Mouse (Mus musculus) hindbrain, embryonic 14.5 days (tissue): ENCODE data around the gene Prf1. TPM values are rescaled to one million over a fixed set of nuclear protein-coding genes. Genes with fewer than 3 reads are reported as not detected.

Experiments
- ATAC-seq: fragments of 200-750 bp; cut with Nextera tagmentation; 2 replicates; pipeline ENCODE4 v1.8.0; 2017; ENCODE audit warnings: moderate number of reproducible peaks, mild to moderate bottlenecking, moderate TSS enrichment, moderate library complexity; ENCODE audit not compliant: low FRiP score
- DNase-seq: peaks from one replicate; pipeline ENCODE4 v3.0.0-alpha.2; 2015; ENCODE audit warnings: low spot score
- H3K27ac ChIP-seq: fragments of 300-500 bp; sonication (generic); 2 replicates; pipeline ENCODE4 v1.5.1; 2014; ENCODE audit warnings: mild to moderate bottlenecking, moderate library complexity
- H3K27me3 ChIP-seq: fragments of 300-500 bp; sonication (generic); 2 replicates; pipeline ENCODE4 v1.6.1; 2014; ENCODE audit warnings: mild to moderate bottlenecking, low read length, mixed read lengths; ENCODE audit not compliant: control insufficient read depth, insufficient read depth
- H3K36me3 ChIP-seq: fragments of 300-500 bp; sonication (generic); replicated peaks from 2 replicates; pipeline ENCODE4 v1.6.1; 2014; ENCODE audit not compliant: control insufficient read depth, insufficient read depth
- H3K4me1 ChIP-seq: fragments of 300-500 bp; sonication (generic); replicated peaks from 2 replicates; pipeline ENCODE4 v1.6.1; 2014; ENCODE audit warnings: antibody characterized with exemption, low read length, mixed read lengths; ENCODE audit not compliant: control insufficient read depth, insufficient read depth
- H3K4me2 ChIP-seq: fragments of 300-500 bp; sonication (generic); replicated peaks from 2 replicates; pipeline ENCODE4 v1.6.1; 2014; ENCODE audit warnings: mild to moderate bottlenecking, moderate library complexity
- H3K4me3 ChIP-seq: fragments of 300-500 bp; sonication (generic); replicated peaks from 2 replicates; pipeline ENCODE4 v1.5.1; 2014; ENCODE audit warnings: mild to moderate bottlenecking, low read length
- H3K9ac ChIP-seq: fragments of 300-500 bp; sonication (generic); 2 replicates; pipeline ENCODE4 v1.6.1; 2014
- H3K9me3 ChIP-seq: fragments of 300-500 bp; sonication (generic); 2 replicates; pipeline ENCODE4 v1.6.1; 2016; ENCODE audit warnings: low read length; ENCODE audit not compliant: control insufficient read depth
- WGBS: fragments of 180-500 bp; shearing (Covaris S2); extraction: QIAGEN DNeasy Blood & Tissue Kit; methylation state at CpG from one replicate; pipeline ENCODE4 v1.1.7; 2014; 5-methylcytosine and 5-hydroxymethylcytosine counted together
- polyA plus RNA-seq: library from polyadenylated mRNA; unstranded; fragments of >200 nt; fragmentation: Nextera tagmentation; extraction: Ambion mirVana; gene quantifications from 2 replicates; pipeline ENCODE4 v1.2.1, GENCODE M21; 2014

Gene Prf1
- polyA plus RNA-seq, 1 experiment from 2014 or later, result 0.12 TPM

DNA sequence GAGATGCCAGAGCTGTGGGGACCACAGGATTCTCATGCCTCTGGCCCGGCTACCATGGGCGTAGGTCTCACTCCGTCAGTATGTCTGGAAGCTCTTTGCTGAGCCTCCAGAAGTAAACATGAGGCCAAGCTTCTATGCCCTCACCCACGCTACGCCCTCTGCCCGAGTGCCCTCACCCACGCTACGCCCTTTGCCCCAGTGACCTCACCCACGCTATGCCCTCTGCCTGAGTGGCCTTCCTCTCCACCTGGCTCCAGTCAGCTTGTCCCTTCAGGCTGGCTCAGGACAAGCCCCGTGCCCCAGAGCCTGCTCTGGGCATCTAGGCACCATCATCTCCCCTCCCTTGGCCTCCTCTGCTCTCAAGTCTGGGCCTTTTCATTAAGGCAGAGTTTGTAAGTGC lies 29.9 kb downstream of the Prf1 start:
- peaks cover 3% of the 10 kb centered on the region; the same call in 1 of the 2 replicates for H3K4me1 ChIP-seq
- no peak overlapping the region for H3K9ac ChIP-seq
- no peaks in the 10 kb centered on the region for H3K9me3 ChIP-seq
- peaks cover 7% of the 10 kb centered on the region; the same call in 1 of the 2 replicates for H3K36me3 ChIP-seq
- H3K27me3 ChIP-seq, result no peaks in the 10 kb centered on the region
- no peak overlapping the region for H3K4me2 ChIP-seq
- H3K4me3 ChIP-seq, result no peak overlapping the region
- ATAC-seq (no peak), DNase-seq (no peak)
- WGBS, result 79% methylated on average over 10 of the region's 10 CpGs
- H3K27ac ChIP-seq, result no peak overlapping the region

DNA sequence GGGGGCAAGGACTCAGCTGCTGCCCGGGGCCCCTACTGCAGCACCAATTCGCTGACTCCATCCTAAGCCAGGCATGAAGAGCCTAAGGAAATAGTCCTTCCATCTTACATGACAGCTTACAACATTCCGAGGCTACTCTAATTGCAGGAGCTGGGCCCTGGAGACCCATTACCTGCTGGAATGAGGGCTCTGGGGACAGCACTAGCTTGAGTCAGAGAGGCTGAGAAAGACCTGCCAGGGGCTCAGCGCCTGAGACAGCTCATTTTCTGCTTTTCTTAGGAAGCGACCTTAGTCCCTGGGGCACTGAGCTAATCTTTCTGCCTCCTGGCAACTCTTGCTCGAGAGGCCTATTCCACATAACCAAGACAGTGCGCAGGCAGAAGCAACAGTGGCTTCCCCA lies 31.3 kb downstream of the Prf1 start:
- DNase-seq (no peak), ATAC-seq (no peak)
- Histone ChIP-seq H3K27me3 (no peaks in the 10 kb centered on the region), H3K4me3 (no peak overlapping the region), H3K4me1 (peaks cover 3% of the 10 kb centered on the region; the same call in 1 of the 2 replicates), H3K9me3 (no peaks in the 10 kb centered on the region), H3K4me2 (no peak overlapping the region), H3K27ac (no peak overlapping the region), H3K9ac (no peak overlapping the region), H3K36me3 (no peaks in the 10 kb centered on the region)
- WGBS, result 33% methylated on average over 7 of the region's 7 CpGs

DNA sequence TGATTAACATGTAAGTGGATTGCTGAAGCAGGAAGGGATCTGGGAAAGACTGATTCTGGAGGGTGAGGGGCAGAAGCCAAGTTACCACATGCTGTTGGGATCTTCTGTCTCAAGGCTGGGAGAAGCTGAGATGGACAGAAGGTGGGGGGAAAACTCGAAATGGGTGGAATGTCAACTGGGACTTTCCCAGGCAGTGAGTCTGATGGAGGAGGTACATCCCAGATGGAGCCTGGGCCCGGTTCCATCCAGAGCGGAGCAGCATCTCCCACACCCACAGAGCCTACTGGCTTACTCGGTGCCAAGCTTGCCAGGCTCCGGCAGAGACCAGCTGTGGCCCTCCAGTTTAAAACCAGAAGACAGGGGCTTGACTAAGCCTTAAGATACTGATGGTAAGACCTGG lies 33.4 kb downstream of the Prf1 start:
- Histone ChIP-seq H3K9me3 (no peaks in the 10 kb centered on the region), H3K27ac (no peak overlapping the region), H3K9ac (no peak overlapping the region), H3K36me3 (0 out of 2 replicates have a peak, but pooled peaks cover 3% of the 10 kb centered on the region), H3K27me3 (no peaks in the 10 kb centered on the region), H3K4me3 (no peak overlapping the region), H3K4me2 (no peak overlapping the region), H3K4me1 (peaks cover 3% of the 10 kb centered on the region; the same call in 1 of the 2 replicates)
- WGBS, result 72% methylated on average over 5 of the region's 5 CpGs
- DNase-seq (no peak), ATAC-seq (peak; percentile 42; the same call in 1 of the 2 replicates)

GRCm38 (mm10) chr10:61334545-61334944 lies 36.9 kb downstream of the Prf1 start:
- H3K27me3 ChIP-seq, result no peaks in the 10 kb centered on the region
- H3K9me3 ChIP-seq, result no peaks in the 10 kb centered on the region
- DNase-seq (no peak), ATAC-seq (no peak)
- H3K9ac ChIP-seq, result no peak overlapping the region
- no peak overlapping the region for H3K4me3 ChIP-seq
- no peak overlapping the region for H3K27ac ChIP-seq
- no peaks in the 10 kb centered on the region for H3K4me1 ChIP-seq
- WGBS, result 71% methylated on average over 7 of the region's 7 CpGs
- H3K4me2 ChIP-seq, result no peak overlapping the region
- peaks cover 3% of the 10 kb centered on the region; the same call in 1 of the 2 replicates for H3K36me3 ChIP-seq

DNA sequence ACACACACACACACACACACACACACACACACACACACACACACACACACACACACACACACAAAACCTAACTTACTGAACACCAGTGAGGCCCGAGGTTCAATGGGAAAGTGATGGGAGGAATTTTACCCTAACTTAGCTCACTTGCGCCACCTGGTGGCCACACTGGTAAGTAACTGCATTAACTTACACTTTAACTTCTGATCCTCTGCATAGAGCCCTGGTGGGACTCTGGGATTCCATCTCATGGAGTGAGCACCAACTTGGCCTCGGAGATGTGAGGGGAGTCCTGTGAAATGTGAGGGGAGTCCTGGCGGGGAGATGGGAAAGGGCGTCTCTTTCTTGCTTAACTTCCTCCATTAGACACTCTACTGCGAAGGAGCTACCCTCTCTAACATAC lies 38.5 kb downstream of the Prf1 start:
- Histone ChIP-seq H3K36me3 (peaks cover 3% of the 10 kb centered on the region; the same call in 1 of the 2 replicates), H3K27me3 (no peaks in the 10 kb centered on the region), H3K9me3 (no peaks in the 10 kb centered on the region), H3K4me1 (no peaks in the 10 kb centered on the region), H3K27ac (no peak overlapping the region), H3K9ac (no peak overlapping the region), H3K4me3 (no peak overlapping the region), H3K4me2 (no peak overlapping the region)
- WGBS, result 23% methylated on average over 6 of the region's 6 CpGs
- DNase-seq (peak; percentile 96), ATAC-seq (no peak)

- ATAC-seq (no peak), DNase-seq (no peak)
- Histone ChIP-seq H3K4me3 (no peak overlapping the region), H3K27ac (no peak overlapping the region), H3K9ac (no peak overlapping the region), H3K27me3 (no peaks in the 10 kb centered on the region), H3K9me3 (no peaks in the 10 kb centered on the region), H3K36me3 (peaks cover 3% of the 10 kb centered on the region; the same call in 1 of the 2 replicates), H3K4me1 (no peaks in the 10 kb centered on the region), H3K4me2 (no peak overlapping the region)
- WGBS, result 81% methylated on average over 5 of the region's 5 CpGs
Observed at GRCm38 (mm10) chr10:61336592-61336991, 39.0 kb downstream of the Prf1 start.

DNA sequence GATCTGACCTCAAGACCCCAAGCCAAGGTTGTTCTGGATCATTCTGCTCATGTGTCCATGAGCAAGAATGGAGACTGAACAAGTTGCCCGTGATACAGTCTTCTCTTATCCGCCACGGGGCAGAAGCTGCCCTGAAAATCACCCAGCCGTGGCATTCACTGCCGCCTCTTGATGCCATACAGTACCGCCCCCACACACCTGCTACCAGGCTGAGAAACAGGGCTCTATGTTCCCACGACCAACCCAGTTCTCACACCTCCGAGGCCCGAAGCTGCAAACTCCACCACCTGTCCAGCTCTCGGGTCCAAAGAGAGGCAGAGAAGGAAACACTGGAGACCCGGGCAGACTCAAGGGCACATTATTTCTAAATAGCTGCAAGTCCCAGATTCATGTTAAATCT lies 40.0 kb downstream of the Prf1 start:
- 88% methylated on average over 11 of the region's 11 CpGs for WGBS

DNA sequence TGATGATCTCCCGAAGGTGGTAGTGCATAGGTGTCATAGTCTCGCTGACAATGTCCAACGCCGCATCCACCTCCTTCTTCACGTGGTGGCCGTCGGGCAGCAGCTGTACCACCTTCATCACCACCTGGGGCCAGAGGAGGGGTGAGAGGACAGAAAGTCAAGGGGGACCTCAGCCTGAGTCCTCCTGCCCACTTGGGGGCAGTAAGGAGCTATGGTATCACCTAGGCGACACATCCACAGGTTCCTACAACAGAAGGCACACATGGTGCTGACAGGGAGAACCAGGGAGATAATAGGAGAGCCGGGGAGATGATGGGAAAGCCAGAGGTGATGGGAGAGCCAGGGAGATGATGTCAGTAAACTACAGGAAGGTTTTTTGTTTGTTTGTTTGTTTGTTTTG lies 41.6 kb downstream of the Prf1 start:
- no peak overlapping the region for H3K9ac ChIP-seq
- peaks cover 3% of the 10 kb centered on the region; the same call in 1 of the 2 replicates for H3K36me3 ChIP-seq

More for the DNA sequence above, 40.0 kb downstream of the Prf1 start:
- DNase-seq (no peak), ATAC-seq (no peak)
- H3K36me3 ChIP-seq, result peaks cover 3% of the 10 kb centered on the region; the same call in 1 of the 2 replicates
- H3K4me1 ChIP-seq, result no peaks in the 10 kb centered on the region
- H3K27me3 ChIP-seq, result no peaks in the 10 kb centered on the region
- no peak overlapping the region for H3K4me3 ChIP-seq
- no peaks in the 10 kb centered on the region for H3K9me3 ChIP-seq
- no peak overlapping the region for H3K4me2 ChIP-seq
- H3K9ac ChIP-seq, result no peak overlapping the region
- H3K27ac ChIP-seq, result no peak overlapping the region

DNA sequence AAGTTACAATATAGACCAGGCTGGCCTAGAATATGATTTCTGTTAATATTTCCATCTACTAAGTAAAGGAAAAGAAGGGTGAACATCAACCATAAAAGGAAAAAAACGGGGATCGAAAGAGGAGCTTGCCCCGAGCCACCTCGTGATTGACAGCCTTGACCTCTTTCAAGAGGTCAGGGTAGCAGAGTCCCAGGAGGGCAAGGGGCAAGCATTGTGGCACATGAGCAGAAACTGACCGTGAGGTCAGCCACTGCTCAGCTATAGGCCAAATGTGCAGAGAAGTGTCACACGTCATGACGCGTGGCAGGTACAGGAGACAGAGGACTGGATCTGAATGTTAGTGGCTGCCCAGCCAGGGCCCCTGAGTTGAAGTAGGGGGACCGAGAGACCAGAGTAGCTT lies 42.6 kb downstream of the Prf1 start:
- ATAC-seq (no peak), DNase-seq (no peak)
- no peak overlapping the region for H3K4me2 ChIP-seq
- H3K27me3 ChIP-seq, result no peaks in the 10 kb centered on the region
- H3K9me3 ChIP-seq, result no peaks in the 10 kb centered on the region
- no peak overlapping the region for H3K9ac ChIP-seq
- WGBS, result 66% methylated on average over 9 of the region's 9 CpGs
- H3K4me3 ChIP-seq, result no peak overlapping the region
- no peaks in the 10 kb centered on the region; the same call in 1 of the 2 replicates for H3K36me3 ChIP-seq
- H3K4me1 ChIP-seq, result 0 out of 2 replicates have a peak, but pooled peaks cover 5% of the 10 kb centered on the region
- no peak overlapping the region for H3K27ac ChIP-seq

More for the DNA sequence above, 41.6 kb downstream of the Prf1 start:
- H3K4me3 ChIP-seq, result no peak overlapping the region
- WGBS, result 90% methylated on average over 9 of the region's 9 CpGs
- no peak overlapping the region for H3K27ac ChIP-seq
- H3K4me1 ChIP-seq, result no peaks in the 10 kb centered on the region
- no peak for ATAC-seq
- no peaks in the 10 kb centered on the region for H3K9me3 ChIP-seq
- H3K4me2 ChIP-seq, result no peak overlapping the region
- DNase-seq, result no peak
- no peaks in the 10 kb centered on the region for H3K27me3 ChIP-seq

DNA sequence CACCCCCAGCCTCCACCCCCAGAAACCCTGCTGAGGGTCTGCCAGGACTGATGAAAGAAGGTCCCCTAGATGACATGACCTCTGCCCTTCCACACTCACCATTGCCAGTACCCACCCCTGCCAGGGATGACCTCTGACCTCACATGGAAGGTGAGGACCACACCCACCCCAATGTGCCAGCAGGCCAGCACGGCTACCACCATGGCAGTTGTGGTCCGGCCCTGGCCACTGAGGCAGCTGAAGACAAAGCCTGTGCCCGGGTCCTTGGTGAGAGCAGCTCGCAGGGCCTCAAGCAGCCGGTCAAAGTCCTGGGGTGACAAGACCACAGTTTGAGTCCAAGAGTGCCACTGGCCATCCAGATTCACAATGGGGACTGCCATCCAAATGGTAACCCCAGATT lies 43.4 kb downstream of the Prf1 start:
- Histone ChIP-seq H3K27ac (no peak overlapping the region), H3K27me3 (no peaks in the 10 kb centered on the region), H3K4me3 (no peak overlapping the region), H3K9me3 (no peaks in the 10 kb centered on the region), H3K4me1 (0 out of 2 replicates have a peak, but pooled peaks cover 8% of the 10 kb centered on the region), H3K36me3 (no peaks in the 10 kb centered on the region; the same call in 1 of the 2 replicates), H3K4me2 (no peak overlapping the region), H3K9ac (no peak overlapping the region)
- WGBS, result 87% methylated on average over 5 of the region's 5 CpGs
- ATAC-seq (no peak), DNase-seq (no peak)
